Mouse (Mus musculus): Measurements from ENCODE around the gene Glod5. TPM values are rescaled to one million over a fixed set of nuclear protein-coding genes. Genes with fewer than 3 reads are reported as not detected.

Glod5 gene
- total RNA-seq, 2 experiments from 2014 or later = 0.81 TPM; not detected in 1

DNA sequence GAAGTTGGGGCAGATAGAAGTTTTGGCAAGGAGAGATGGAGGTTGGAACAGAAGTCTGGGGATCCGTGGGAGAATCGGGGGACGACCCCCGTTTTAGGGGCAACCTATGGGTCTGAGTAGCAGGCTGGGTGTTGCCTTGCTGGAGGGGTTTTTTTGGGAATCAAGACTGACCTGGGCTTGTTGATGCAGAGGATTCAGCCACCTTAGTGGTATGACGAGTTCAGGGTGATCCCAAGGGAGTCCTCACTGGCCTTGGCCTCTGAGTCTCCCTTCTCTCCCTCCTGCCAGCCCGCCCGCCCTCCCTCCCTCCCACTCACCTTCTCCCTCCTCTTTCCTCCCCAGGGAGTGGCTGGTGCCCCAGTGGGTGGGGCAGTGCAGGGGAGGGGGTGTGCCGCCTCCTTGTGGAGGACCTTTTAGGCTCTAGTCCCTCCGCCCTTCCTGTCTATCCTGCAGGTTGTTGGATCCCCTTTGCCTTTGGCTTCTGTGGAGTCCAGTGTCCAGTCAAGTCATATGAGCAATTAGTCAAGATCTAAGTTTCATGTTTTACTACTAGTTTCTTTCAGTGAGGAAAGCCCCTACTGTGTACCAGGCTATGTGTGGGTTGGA is 50.6 kb downstream of the Glod5 start:
- no peak for DNase-seq

DNA sequence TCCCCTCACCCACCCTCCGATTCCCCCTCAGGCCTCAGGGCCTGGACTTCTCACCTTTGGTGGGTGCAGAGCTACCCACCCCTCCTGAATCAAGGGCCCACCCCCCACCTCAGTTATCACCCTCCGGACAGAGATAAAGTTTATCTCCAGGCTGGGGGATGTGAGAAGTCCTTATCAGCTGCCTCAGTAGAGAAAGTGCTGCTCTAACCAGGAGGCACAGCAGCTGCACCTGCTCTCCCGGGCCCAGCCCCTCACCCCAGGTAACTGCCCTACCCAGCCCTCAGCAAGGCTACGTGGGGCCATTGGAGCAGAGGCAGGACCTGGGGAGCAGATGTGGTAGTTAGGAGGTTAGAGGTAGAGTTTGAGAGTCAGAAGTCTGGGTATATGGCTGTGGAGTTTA is 52.1 kb downstream of the Glod5 start:
- DNase-seq = no peak

DNA sequence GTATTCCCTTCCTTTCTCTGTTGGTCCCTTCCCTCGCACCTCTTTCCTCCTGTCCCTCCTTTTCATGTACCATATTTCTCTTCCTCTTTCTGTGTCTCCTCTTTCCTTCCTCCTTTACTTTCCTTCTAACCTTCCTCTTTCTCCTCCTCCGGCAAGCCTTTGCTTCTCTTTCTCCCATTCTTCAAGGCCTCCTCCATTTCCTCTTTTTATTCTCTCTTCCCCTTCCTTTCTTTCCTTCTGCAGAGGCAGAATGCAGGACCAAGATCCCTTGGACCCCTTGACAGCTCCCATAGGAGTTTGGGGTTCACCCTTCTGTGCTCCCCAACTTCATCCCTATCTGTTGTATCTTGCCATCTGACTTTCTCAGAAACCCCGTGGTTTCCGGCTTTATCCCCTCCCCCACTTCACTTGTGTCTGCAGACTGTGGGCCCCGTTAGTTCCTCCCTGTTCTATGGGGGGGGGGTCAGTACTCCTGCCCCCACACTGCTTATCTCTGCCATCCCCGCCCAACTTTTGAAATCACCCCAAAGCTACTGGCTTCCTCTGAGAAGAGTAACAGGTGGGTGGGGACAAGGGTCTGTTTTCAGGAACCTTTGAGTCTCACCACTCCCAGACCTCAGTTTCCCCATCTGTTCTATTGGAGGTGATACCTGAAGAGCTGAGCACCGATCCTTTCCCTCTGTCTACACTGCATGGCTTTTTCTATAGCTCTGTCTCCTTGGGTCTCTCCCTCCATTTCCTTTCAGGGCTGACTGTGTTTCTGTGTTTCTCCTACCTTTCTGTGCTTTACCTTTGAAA is 54.3 kb downstream of the Glod5 start:
- no peak for DNase-seq

DNA sequence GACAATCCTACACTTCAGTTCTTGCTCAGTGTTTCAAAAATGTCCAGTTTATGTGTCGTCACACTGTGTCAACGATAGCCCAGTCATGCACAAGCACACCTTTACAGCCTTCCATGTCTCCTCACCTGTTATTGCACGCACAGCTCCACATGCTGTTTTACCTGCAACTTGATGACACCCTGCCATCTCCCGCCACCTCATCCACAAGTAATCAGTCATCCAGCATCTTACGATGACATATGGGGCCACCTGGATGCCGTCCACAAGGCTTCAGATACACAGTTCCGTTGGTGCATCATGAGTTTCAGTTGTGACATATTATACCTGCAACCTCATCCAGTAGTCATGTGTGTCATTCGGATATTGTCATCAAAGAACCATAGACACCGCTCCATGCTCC is 59.4 kb downstream of the Glod5 start:
- DNase-seq = no peak

Other genes starting within 250 kb of the Glod5 start
- gene Gripap1, start 228.7 kb downstream of the Glod5 start, total RNA-seq (2021) = 100 to 1,000 TPM in 1 of 2 experiments, 10 to 100 TPM in 1; 92.2 to 106 TPM
- gene Kcnd1, start 196.2 kb downstream of the Glod5 start, total RNA-seq (2021) = 10 to 100 TPM in 1 of 2 experiments, 1 to 10 TPM in 1; 7.3 to 10.3 TPM
- 10 to 100 TPM; 79.8 to 82.6 TPM for gene Otud5, start 177.1 kb downstream of the Glod5 start, total RNA-seq (2021)
- 10 to 100 TPM; 57.8 to 58.6 TPM for gene Pim2, start 140.2 kb downstream of the Glod5 start, total RNA-seq (2021)
- gene Slc35a2, start 134.5 kb downstream of the Glod5 start, total RNA-seq (2021) = 10 to 100 TPM; 39.9 to 40.9 TPM
- gene Pqbp1, start 119.2 kb downstream of the Glod5 start, total RNA-seq (2021) = 10 to 100 TPM; 82.7 to 83.6 TPM
- gene Timm17b, start 119.1 kb downstream of the Glod5 start, total RNA-seq (2021) = 10 to 100 TPM; 22.2 to 24.0 TPM
- gene Gm10491, start 110.7 kb downstream of the Glod5 start, total RNA-seq (2021) = not detected
- 1 to 10 TPM in 1 of 2 experiments, not detected in 1; 1.2 TPM for gene Gm10490, start 109.0 kb downstream of the Glod5 start, total RNA-seq (2021)
- 100 to 1,000 TPM; 365 to 412 TPM for gene Pcsk1n, start 98.7 kb downstream of the Glod5 start, total RNA-seq (2021)
- gene Eras, start 89.9 kb downstream of the Glod5 start, total RNA-seq (2021) = not detected
- 10 to 100 TPM; 50.6 to 50.8 TPM for gene Hdac6, start 70.6 kb downstream of the Glod5 start, total RNA-seq (2021)
- not detected for gene Gata1, start 40.4 kb downstream of the Glod5 start, total RNA-seq (2021)
- 10 to 100 TPM; 19.1 to 19.8 TPM for gene Suv39h1, start 56.3 kb upstream of the Glod5 start, total RNA-seq (2021)
- 1 to 10 TPM in 1 of 2 experiments, under 1 TPM in 1; 0.81 to 1.2 TPM for gene Was, start 72.0 kb upstream of the Glod5 start, total RNA-seq (2021)
- 100 to 1,000 TPM; 215 to 227 TPM for gene Wdr13, start 114.4 kb upstream of the Glod5 start, total RNA-seq (2021)
- 100 to 1,000 TPM in 1 of 2 experiments, 10 to 100 TPM in 1; 83.4 to 113 TPM for gene Rbm3, start 127.4 kb upstream of the Glod5 start, total RNA-seq (2021)
- 10 to 100 TPM; 13.3 to 14.9 TPM for gene Tbc1d25, start 157.7 kb upstream of the Glod5 start, total RNA-seq (2021)
- gene Ebp, start 175.0 kb upstream of the Glod5 start, total RNA-seq (2021) = 10 to 100 TPM; 30.1 to 31.3 TPM
- gene Porcn, start 188.0 kb upstream of the Glod5 start, total RNA-seq (2021) = 100 to 1,000 TPM in 1 of 2 experiments, 10 to 100 TPM in 1; 99.1 to 103 TPM
- 10 to 100 TPM; 25.1 to 26.6 TPM for gene Ftsj1, start 233.9 kb upstream of the Glod5 start, total RNA-seq (2021)